Mouse (Mus musculus): Measurements from ENCODE around the gene Caml. TPM values are rescaled to one million over a fixed set of nuclear protein-coding genes. Genes with fewer than 3 reads are reported as not detected.
"Not testable (repeated sequence)": the region's sequence is repeated elsewhere in the genome, so short reads cannot be mapped to it uniquely, and the experiment has no call there.

The Caml gene
- polyA plus RNA-seq, 1 experiment: 63.9 TPM

DNA sequence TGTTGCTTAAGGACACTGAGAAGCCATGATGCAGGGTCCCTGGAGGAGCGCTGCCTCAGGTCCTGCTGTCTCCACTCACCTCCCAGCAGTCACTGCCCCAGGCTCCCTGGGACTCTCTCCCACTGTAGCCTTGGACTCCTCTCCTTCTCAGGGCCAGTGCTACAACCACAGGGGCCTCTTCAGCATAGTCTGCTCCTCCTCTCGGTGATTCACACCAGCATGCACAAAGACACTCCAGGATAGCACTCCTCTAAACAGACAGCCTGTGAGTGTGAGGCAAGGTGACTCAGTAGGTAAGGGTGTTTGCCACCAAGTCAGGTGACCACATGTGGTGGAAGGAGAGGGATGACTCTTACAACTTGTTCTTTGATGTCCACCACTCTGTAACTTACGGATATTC lies 18.2 kb upstream of the Caml start:
- Histone ChIP-seq H3K27me3 (ENCODE audit: control insufficient read depth, insufficient read depth, low read length) (no peaks in the 10 kb centered on the region), H3K4me3 (replicated peaks; ENCODE audit: insufficient read depth, low read depth, low read length) (no peak overlapping the region), H3K27ac (ENCODE audit: insufficient read depth, low read length) (no peak overlapping the region), H3K4me1 (ENCODE audit: control insufficient read depth, insufficient read depth, low read length) (no peaks in the 10 kb centered on the region; the same call in 1 of the 2 replicates)
- WGBS: 86% methylated on average over 3 of the region's 3 CpGs
- no peak for TF ChIP-seq POLR2A (IDR thresholded peaks at IDR 0.05; ENCODE audit: borderline replicate concordance, insufficient read depth, low read length)
- no peak for TF ChIP-seq CTCF (IDR thresholded peaks at IDR 0.05; ENCODE audit: borderline replicate concordance, insufficient read depth, low read depth, low read length)
- DNase-seq: no peak

DNA sequence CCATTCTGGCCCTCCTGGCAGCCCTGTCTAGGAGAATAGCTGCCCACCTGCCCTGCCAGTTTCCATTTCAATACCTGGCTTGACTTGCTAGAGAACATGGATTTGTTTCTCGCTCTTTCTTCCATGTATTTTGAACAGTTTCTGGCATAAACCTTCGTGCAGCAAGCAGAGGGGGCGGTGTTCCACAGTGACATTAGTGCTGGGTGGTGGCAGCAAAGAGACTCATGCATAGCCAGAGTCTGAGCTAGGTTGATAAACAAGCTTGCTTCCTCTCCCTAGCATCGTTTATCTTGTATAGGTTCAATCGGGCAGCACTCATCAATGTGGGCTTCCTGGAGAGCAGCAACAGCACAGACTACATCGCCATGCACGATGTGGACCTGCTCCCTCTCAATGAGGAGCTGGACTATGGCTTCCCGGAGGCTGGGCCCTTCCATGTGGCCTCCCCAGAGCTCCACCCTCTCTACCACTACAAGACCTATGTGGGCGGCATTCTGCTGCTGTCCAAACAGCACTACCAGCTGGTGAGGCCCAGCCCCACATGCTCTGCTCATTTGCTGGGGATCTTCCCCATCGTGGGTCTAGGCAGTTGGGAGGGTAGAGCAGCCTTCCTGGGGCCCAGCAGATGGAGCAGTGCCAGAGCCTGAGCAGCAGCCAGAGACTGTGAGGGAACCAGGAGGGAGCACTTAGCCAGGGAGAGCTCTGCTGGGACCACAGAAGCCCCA lies 15.7 kb upstream of the Caml start:
- H3K4me3 ChIP-seq (replicated peaks; ENCODE audit: insufficient read depth, low read depth, low read length): no peak overlapping the region
- no peaks in the 10 kb centered on the region for H3K27me3 ChIP-seq (ENCODE audit: control insufficient read depth, insufficient read depth, low read length)
- no peak overlapping the region for H3K27ac ChIP-seq (ENCODE audit: insufficient read depth, low read length)
- no peak for DNase-seq
- TF ChIP-seq POLR2A (IDR thresholded peaks at IDR 0.05; ENCODE audit: borderline replicate concordance, insufficient read depth, low read length): no peak
- TF ChIP-seq CTCF (IDR thresholded peaks at IDR 0.05; ENCODE audit: borderline replicate concordance, insufficient read depth, low read depth, low read length): no peak
- H3K4me1 ChIP-seq (ENCODE audit: control insufficient read depth, insufficient read depth, low read length): no peaks in the 10 kb centered on the region
- 62% methylated on average over 10 of the region's 10 CpGs for WGBS

DNA sequence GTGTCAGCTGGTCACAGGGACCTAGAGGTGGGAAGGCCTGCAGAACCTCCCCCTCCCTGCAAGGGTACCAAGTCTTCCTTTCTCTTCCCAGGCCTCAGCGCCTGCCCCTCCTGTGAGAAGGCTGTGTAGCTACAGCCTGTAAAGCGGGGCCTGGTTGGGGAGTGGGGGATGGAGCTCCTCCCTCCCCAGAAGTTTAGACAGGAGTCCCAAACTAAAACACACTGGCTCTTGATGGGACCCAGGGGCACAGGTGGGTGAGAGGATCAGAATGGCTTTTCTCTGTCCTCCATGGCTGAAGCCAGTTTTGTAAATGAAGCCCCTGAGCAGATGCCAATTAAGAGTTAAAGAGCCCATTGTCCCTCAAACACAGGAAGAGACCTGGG lies 15.2 kb upstream of the Caml start:
- Histone ChIP-seq H3K4me3 (replicated peaks; ENCODE audit: insufficient read depth, low read depth, low read length) (no peak overlapping the region), H3K27me3 (ENCODE audit: control insufficient read depth, insufficient read depth, low read length) (no peaks in the 10 kb centered on the region), H3K27ac (ENCODE audit: insufficient read depth, low read length) (no peak overlapping the region), H3K4me1 (ENCODE audit: control insufficient read depth, insufficient read depth, low read length) (no peaks in the 10 kb centered on the region)
- WGBS: 94% methylated on average over 2 of the region's 2 CpGs
- TF ChIP-seq POLR2A (IDR thresholded peaks at IDR 0.05; ENCODE audit: borderline replicate concordance, insufficient read depth, low read length) (no peak), CTCF (IDR thresholded peaks at IDR 0.05; ENCODE audit: borderline replicate concordance, insufficient read depth, low read depth, low read length) (no peak)
- no peak for DNase-seq

DNA sequence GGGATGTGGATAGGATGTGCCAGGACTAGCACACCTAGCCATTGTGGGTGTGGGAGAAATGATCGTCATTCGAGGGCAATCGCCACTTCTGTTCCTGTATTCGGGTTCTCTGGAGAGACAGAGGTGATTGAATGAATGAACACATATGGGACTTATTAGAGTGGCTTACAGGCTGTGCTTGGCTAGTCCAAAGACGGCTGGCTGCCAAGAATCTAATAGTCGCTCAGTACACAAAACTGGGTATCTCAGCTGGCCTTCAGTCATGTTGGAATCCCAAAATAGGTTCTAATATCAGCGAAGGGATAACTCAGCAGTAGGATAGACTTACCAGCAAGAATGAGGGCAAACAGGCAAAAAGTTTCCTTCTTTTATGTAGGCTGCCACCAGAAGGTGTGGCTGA lies 10.8 kb upstream of the Caml start:
- no peak for DNase-seq
- H3K27ac ChIP-seq (ENCODE audit: insufficient read depth, low read length): no peak overlapping the region
- no peaks in the 10 kb centered on the region for H3K27me3 ChIP-seq (ENCODE audit: control insufficient read depth, insufficient read depth, low read length)
- no peak overlapping the region for H3K4me3 ChIP-seq (replicated peaks; ENCODE audit: insufficient read depth, low read depth, low read length)
- WGBS: 77% methylated on average over 7 of the region's 7 CpGs
- no peak for TF ChIP-seq CTCF (IDR thresholded peaks at IDR 0.05; ENCODE audit: borderline replicate concordance, insufficient read depth, low read depth, low read length)
- no peak for TF ChIP-seq POLR2A (IDR thresholded peaks at IDR 0.05; ENCODE audit: borderline replicate concordance, insufficient read depth, low read length)
- H3K4me1 ChIP-seq (ENCODE audit: control insufficient read depth, insufficient read depth, low read length): no peaks in the 10 kb centered on the region

DNA sequence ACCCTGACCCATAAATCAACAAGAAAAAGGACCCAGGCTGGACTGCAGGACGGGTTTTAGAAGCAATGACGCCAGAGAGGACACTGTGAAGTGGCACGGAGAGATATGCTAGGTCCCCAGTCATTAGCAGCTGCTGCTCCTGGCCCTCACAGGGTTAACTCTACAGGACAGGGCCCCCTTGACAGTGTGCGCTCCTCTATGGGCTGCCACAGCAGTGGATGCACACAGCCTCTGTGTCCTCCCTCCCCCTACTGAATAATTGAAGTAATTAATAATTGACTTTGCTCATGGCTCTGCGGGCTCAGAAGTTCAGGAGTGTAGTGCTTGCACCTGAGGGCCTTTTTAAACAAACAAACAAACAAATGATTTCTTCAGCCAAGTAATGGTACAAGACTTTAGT lies 9.3 kb upstream of the Caml start:
- DNase-seq: no peak
- 44% methylated on average over 5 of the region's 5 CpGs for WGBS
- Histone ChIP-seq H3K4me3 (replicated peaks; ENCODE audit: insufficient read depth, low read depth, low read length) (no peak overlapping the region), H3K27ac (ENCODE audit: insufficient read depth, low read length) (no peak overlapping the region), H3K4me1 (ENCODE audit: control insufficient read depth, insufficient read depth, low read length) (no peaks in the 10 kb centered on the region), H3K27me3 (ENCODE audit: control insufficient read depth, insufficient read depth, low read length) (no peaks in the 10 kb centered on the region)
- TF ChIP-seq CTCF (IDR thresholded peaks at IDR 0.05; ENCODE audit: borderline replicate concordance, insufficient read depth, low read depth, low read length) (no peak), POLR2A (IDR thresholded peaks at IDR 0.05; ENCODE audit: borderline replicate concordance, insufficient read depth, low read length) (no peak)

DNA sequence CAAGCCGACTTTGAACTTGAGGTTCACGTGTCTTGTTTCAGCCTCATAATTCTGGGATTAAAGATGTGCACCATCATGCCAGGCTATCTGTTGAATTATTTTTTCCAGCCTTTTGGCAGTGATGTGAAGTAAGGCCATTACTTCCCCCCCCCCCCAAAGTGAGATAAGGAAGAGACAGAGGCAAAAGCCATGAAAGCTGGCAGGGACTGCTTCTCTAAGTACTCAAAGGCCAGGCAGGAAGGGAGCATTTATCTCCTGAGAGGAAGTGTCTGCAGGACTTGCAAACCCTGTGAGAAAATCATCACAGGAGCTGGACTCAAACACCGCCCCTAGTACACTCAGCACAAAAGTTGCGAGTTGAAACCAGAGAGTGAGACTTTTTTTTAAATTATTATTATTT lies 3.5 kb upstream of the Caml start:
- H3K27me3 ChIP-seq (ENCODE audit: control insufficient read depth, insufficient read depth, low read length): no peaks in the 10 kb centered on the region
- 94% methylated on average over 4 of the region's 4 CpGs for WGBS
- TF ChIP-seq CTCF (IDR thresholded peaks at IDR 0.05; ENCODE audit: borderline replicate concordance, insufficient read depth, low read depth, low read length) (no peak), POLR2A (IDR thresholded peaks at IDR 0.05; ENCODE audit: borderline replicate concordance, insufficient read depth, low read length) (no peak)
- DNase-seq: no peak
- no peaks in the 10 kb centered on the region for H3K4me1 ChIP-seq (ENCODE audit: control insufficient read depth, insufficient read depth, low read length)
- no peak overlapping the region for H3K27ac ChIP-seq (ENCODE audit: insufficient read depth, low read length)
- no peak overlapping the region for H3K4me3 ChIP-seq (replicated peaks; ENCODE audit: insufficient read depth, low read depth, low read length)

DNA sequence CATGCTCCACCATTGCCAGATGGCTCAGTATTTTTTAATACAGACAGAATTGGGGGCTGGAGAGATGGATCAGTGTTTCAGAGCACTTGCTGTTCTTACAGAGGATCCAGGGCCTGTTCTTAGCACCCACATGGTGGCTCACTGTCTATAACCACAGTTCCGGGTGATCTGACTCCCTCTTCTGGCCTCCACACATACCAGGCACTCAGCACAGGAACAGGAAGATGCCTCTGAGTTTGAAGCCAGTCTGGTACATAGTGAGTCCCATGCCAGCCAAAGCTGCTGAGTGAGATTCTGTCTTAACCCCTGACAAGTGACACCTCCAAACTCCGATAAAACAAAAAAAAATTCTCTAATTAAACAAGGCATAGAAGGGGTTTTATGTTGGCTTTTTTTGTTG lies 2.5 kb upstream of the Caml start:
- WGBS: 82% methylated on average over 2 of the region's 2 CpGs
- no peak for TF ChIP-seq POLR2A (IDR thresholded peaks at IDR 0.05; ENCODE audit: borderline replicate concordance, insufficient read depth, low read length)
- TF ChIP-seq CTCF (IDR thresholded peaks at IDR 0.05; ENCODE audit: borderline replicate concordance, insufficient read depth, low read depth, low read length): no peak
- H3K27ac ChIP-seq (ENCODE audit: insufficient read depth, low read length): no peak overlapping the region
- H3K4me3 ChIP-seq (replicated peaks; ENCODE audit: insufficient read depth, low read depth, low read length): no peak overlapping the region
- no peaks in the 10 kb centered on the region for H3K4me1 ChIP-seq (ENCODE audit: control insufficient read depth, insufficient read depth, low read length)
- H3K27me3 ChIP-seq (ENCODE audit: control insufficient read depth, insufficient read depth, low read length): no peaks in the 10 kb centered on the region
- no peak for DNase-seq

DNA sequence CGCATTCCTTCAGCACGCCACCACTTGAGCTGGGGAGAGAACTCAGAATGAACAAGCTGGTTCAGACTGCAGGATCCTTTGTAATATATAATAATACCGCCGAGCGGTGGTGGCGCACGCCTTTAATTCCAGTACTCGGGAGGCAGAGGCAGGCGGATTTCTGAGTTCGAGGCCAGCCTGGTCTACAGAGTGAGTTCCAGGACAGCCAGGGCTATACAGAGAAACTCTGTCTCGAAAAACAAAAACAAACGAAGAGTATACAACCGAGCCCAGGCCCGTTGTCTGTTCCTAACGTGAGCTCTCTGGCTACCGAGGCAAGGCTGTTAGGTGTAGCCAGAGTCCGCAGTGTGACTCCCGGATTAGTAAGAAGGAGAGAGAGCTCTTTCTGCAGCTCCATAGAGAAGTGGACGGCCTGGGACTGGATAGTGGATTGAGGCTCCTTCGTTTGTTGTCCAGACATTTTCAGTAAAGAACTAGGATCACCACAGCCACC lies 603 bp upstream of the Caml start:
- not testable (repeated sequence) for H3K27ac ChIP-seq (ENCODE audit: insufficient read depth, low read length); H3K27me3 ChIP-seq (ENCODE audit: control insufficient read depth, insufficient read depth, low read length); H3K4me1 ChIP-seq (ENCODE audit: control insufficient read depth, insufficient read depth, low read length)
- 19% methylated on average over 20 of the region's 20 CpGs for WGBS
- peak overlapping the region; percentile 94 for H3K4me3 ChIP-seq (replicated peaks; ENCODE audit: insufficient read depth, low read depth, low read length)
- peak; percentile 15 to 31 for DNase-seq
